Mouse (Mus musculus): ENCODE measurements around the gene Ppm1m.

Ppm1m gene

GRCm38 (mm10) chr9:106159784-106160301 lies 39.7 kb downstream of the Ppm1m start:
- peak; percentile 55 to 69 for DNase-seq (ENCODE audit: low read depth in 2 of 2, low spot score in 2 of 2)

GRCm38 (mm10) chr9:106159237-106159636 lies 40.3 kb downstream of the Ppm1m start:
- DNase-seq (ENCODE audit: low read depth in 2 of 2, low spot score in 2 of 2), result no peak

GRCm38 (mm10) chr9:106158037-106158491 lies 41.5 kb downstream of the Ppm1m start, which contains the start of gene Glyctk:
TSS of gene Glyctk (minus strand) at chr9:106158138.
- DNase-seq (ENCODE audit: low read depth in 2 of 2, low spot score in 2 of 2), result no peak

DNA sequence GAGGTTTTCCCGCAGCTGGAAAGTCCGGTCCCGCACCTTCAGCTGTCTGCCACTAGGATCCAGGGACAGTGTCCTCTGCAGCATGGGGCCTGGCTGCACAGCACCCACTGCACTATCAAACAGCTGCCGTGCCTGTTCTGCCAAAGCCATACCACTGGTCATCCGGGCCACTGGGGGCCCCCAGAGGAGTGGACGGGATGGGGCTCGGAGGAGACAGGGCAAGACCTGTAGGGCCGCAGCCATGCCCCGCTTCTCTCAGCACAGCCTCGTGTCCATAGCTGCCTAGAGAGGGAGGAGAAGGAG lies 42.0 kb downstream of the Ppm1m start:
- DNase-seq (ENCODE audit: low read depth in 2 of 2, low spot score in 2 of 2), result no peak

GRCm38 (mm10) chr9:106156921-106157622 lies 42.5 kb downstream of the Ppm1m start:
- no peak for DNase-seq (ENCODE audit: low read depth in 2 of 2, low spot score in 2 of 2)

DNA sequence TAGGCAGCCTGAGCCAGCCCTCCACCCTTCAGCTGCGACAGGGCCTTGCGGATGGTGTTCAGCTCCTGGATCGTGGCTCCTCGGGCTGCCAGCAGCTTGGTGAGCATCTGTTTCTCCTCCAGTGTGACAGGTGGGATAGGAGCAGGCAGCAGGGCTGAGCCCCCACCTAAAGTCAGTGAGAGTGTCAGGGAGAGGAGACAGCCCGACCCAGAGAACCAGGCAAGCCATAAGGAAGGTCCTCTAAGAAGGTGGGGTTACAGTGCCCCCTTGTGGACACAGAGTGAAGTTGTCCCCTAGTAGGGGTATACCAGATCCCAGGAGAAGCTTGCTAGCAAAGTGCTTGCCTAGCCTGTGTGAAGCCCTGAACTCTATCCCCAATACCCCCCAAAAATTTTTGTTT lies 43.1 kb downstream of the Ppm1m start:
- DNase-seq (ENCODE audit: low read depth in 2 of 2, low spot score in 2 of 2), result peak; percentile 52 to 62

GRCm38 (mm10) chr9:106154106-106154505 lies 45.4 kb downstream of the Ppm1m start:
- no peak for DNase-seq (ENCODE audit: low read depth in 2 of 2, low spot score in 2 of 2)

- DNase-seq (ENCODE audit: low read depth in 2 of 2, low spot score in 2 of 2), result no peak
Observed at GRCm38 (mm10) chr9:106149399-106149754, 50.2 kb downstream of the Ppm1m start.

GRCm38 (mm10) chr9:106148541-106149398 lies 50.8 kb downstream of the Ppm1m start:
- DNase-seq (ENCODE audit: low read depth in 2 of 2, low spot score in 2 of 2), result no peak

GRCm38 (mm10) chr9:106147851-106148431 lies 51.6 kb downstream of the Ppm1m start:
- DNase-seq (ENCODE audit: low read depth in 2 of 2, low spot score in 2 of 2), result no peak

DNA sequence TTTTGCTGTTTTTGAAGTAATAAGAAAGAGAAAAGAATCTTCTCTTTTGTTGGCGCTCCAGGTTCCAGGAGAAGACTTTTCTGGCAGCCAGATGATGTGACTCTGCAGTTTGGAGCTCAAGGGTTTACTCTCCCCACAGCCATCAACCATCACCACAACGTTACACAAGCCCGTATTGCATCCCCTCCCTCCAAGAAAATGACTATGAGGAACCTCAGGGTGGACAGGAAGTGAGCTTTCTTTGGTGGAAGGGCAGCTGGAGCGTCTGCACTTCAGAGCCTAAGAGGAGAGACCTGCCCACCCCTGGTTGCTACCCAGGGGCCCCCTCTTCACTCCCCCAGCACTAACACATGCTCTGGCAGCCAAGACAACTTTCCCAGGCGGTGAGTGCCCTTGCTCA lies 52.3 kb downstream of the Ppm1m start:
- DNase-seq (ENCODE audit: low read depth in 2 of 2, low spot score in 2 of 2), result no peak

DNA sequence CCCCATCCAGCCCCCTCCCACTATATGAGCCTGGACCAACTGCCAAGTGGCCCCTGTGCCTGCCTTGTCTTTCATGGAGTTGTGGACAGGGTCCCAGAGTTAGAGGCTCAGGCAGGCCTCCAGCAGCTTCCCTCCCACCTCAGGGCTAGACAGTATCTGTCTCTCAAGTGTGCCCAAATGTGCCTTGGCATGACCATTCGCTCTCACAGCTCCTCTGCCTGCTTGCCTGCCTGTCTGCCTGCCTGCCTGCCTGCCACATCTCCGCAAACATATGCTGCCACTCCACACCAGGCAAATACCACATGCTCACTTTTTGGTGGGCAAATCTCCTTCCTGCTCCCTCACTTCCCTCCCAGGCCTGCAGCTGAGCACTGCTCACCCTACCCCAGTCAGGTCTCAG lies 54.0 kb downstream of the Ppm1m start:
- no peak for DNase-seq (ENCODE audit: low read depth in 2 of 2, low spot score in 2 of 2)
